Mouse (Mus musculus) embryonic facial prominence, embryonic 13.5 days (tissue): Measurements from ENCODE around the gene Fbxw21. TPM values are rescaled to one million over a fixed set of nuclear protein-coding genes. Genes with fewer than 3 reads are reported as not detected.

Experiments used
- ATAC-seq: fragments of 200-750 bp; cut with Nextera tagmentation; 2 replicates; pipeline ENCODE4 v1.8.0; 2017; ENCODE audit warnings: low read depth; ENCODE audit not compliant: insufficient number of reproducible peaks, insufficient read depth, low FRiP score, low TSS enrichment
- H3K27ac ChIP-seq: fragments of 300-500 bp; sonication (generic); 2 replicates; pipeline ENCODE4 v1.5.1; 2015; ENCODE audit warnings: moderate library complexity, mild to moderate bottlenecking, inconsistent platforms
- H3K27me3 ChIP-seq: fragments of 300-500 bp; sonication (generic); 2 replicates; pipeline ENCODE4 v1.6.1; 2015; ENCODE audit warnings: mild to moderate bottlenecking, inconsistent platforms
- H3K36me3 ChIP-seq: fragments of 300-500 bp; sonication (generic); 2 replicates; pipeline ENCODE4 v1.6.1; 2015; ENCODE audit warnings: mild to moderate bottlenecking, inconsistent platforms
- H3K4me1 ChIP-seq: fragments of 300-500 bp; sonication (generic); 2 replicates; pipeline ENCODE4 v1.6.1; 2015; ENCODE audit warnings: inconsistent platforms
- H3K4me2 ChIP-seq: fragments of 300-500 bp; sonication (generic); 2 replicates; pipeline ENCODE4 v1.6.1; 2015; ENCODE audit warnings: moderate library complexity, mild to moderate bottlenecking, inconsistent platforms
- H3K4me3 ChIP-seq: fragments of 300-500 bp; sonication (generic); 2 replicates; pipeline ENCODE4 v1.5.1; 2015; ENCODE audit warnings: mild to moderate bottlenecking, inconsistent platforms
- H3K9ac ChIP-seq: fragments of 300-500 bp; sonication (generic); 2 replicates; pipeline ENCODE4 v1.6.1; 2015; ENCODE audit warnings: mild to moderate bottlenecking, inconsistent platforms
- H3K9me3 ChIP-seq: fragments of 300-500 bp; sonication (generic); 2 replicates; pipeline ENCODE4 v1.6.1; 2016; ENCODE audit warnings: inconsistent platforms
- WGBS: fragments of 180-500 bp; shearing (Covaris S2); methylation state at CpG from one replicate; pipeline ENCODE4 v1.1.7; 2015; ENCODE audit warnings: mixed read lengths; 5-methylcytosine and 5-hydroxymethylcytosine counted together
- polyA plus RNA-seq: library from polyadenylated mRNA; unstranded; fragments of >200 nt; fragmentation: Nextera tagmentation; extraction: Ambion mirVana; gene quantifications from 2 replicates; pipeline ENCODE4 v1.2.1, GENCODE M21; 2015

The Fbxw21 gene
- polyA plus RNA-seq, 1 experiment from 2014 or later = not detected

- Histone ChIP-seq H3K9ac (peak overlapping the region; percentile 97), H3K27me3 (no peaks in the 10 kb centered on the region), H3K4me1 (peaks cover 64% of the 10 kb centered on the region), H3K27ac (peak overlapping the region; percentile 100), H3K4me2 (peak overlapping the region; percentile 81), H3K4me3 (peak overlapping the region; percentile 71), H3K36me3 (peaks cover 36% of the 10 kb centered on the region), H3K9me3 (no peaks in the 10 kb centered on the region)
- WGBS = 33% methylated on average over 5 of the region's 5 CpGs
- ATAC-seq = no peak
Measured at GRCm38 (mm10) chr9:109097831-109098230, 64.0 kb downstream of the Fbxw21 start.

DNA sequence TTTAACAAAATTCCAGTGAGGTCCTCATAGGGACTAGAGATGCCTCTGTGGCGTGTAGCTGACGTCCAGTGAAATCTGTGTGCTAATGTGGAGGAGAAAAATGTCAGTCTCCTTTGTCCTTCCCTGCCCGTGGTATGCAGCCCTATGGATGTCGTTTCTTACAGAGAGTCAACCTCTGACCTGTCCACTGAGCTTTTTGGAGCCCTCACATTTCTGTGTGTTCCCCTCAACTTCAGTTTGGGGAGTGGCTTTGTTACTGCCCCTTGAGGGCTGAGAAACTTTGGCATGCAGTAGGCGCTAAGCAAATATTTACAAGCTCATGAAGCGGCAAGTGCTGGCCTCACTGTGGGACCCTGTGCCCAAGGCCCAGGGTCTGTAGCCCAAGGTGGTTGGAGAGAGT lies 64.5 kb downstream of the Fbxw21 start:
- ATAC-seq = no peak
- H3K36me3 ChIP-seq = peaks cover 35% of the 10 kb centered on the region
- H3K4me3 ChIP-seq = peak overlapping the region; percentile 71
- H3K9ac ChIP-seq = peak overlapping the region; percentile 97
- H3K27ac ChIP-seq = peak overlapping the region; percentile 100
- peak overlapping the region; percentile 81 for H3K4me2 ChIP-seq
- peaks cover 68% of the 10 kb centered on the region for H3K4me1 ChIP-seq
- no peaks in the 10 kb centered on the region for H3K9me3 ChIP-seq
- WGBS = 30% methylated on average over 6 of the region's 6 CpGs
- H3K27me3 ChIP-seq = no peaks in the 10 kb centered on the region

GRCm38 (mm10) chr9:109096856-109097255 lies 65.0 kb downstream of the Fbxw21 start:
- peak overlapping the region; percentile 81 for H3K4me2 ChIP-seq
- no peak for ATAC-seq
- no peaks in the 10 kb centered on the region for H3K27me3 ChIP-seq
- H3K36me3 ChIP-seq = peaks cover 34% of the 10 kb centered on the region
- no peaks in the 10 kb centered on the region for H3K9me3 ChIP-seq
- 13% methylated on average over 6 of the region's 6 CpGs for WGBS
- peak overlapping the region; percentile 97 for H3K9ac ChIP-seq
- H3K27ac ChIP-seq = peak overlapping the region; percentile 100
- peak overlapping the region; percentile 71 for H3K4me3 ChIP-seq
- H3K4me1 ChIP-seq = peaks cover 66% of the 10 kb centered on the region

DNA sequence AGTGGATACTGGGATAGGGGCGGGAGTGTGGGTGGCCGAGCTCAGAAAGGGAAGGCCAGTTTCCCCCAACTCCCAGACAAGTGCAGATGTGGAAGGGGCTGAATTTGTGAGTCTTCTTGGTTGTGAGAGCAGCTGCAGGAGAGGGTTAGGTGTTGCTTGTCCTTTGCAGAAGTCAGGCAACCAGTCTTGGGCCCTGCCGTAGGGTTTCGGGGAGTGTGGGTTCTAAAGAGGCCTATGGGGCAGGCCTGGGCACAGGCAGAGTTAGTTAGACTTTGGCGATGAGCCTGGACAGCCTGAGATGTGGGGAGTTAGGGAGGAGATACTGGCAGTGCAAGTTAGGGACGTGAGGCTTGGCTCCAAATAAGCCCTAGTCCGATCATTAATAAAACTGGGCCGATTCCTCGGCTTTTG lies 65.6 kb downstream of the Fbxw21 start:
- 18% methylated on average over 9 of the region's 9 CpGs for WGBS
- no peaks in the 10 kb centered on the region for H3K9me3 ChIP-seq
- peaks cover 35% of the 10 kb centered on the region for H3K36me3 ChIP-seq
- H3K27me3 ChIP-seq = no peaks in the 10 kb centered on the region
- peak overlapping the region; percentile 71 for H3K4me3 ChIP-seq
- H3K9ac ChIP-seq = peak overlapping the region; percentile 97
- peaks cover 62% of the 10 kb centered on the region for H3K4me1 ChIP-seq
- H3K4me2 ChIP-seq = peak overlapping the region; percentile 81
- H3K27ac ChIP-seq = peak overlapping the region; percentile 100
- ATAC-seq = no peak

GRCm38 (mm10) chr9:109095137-109095982 lies 66.5 kb downstream of the Fbxw21 start, which contains the start of gene Plxnb1:
TSS of gene Plxnb1 (plus strand) at chr9:109095389.
- under 1% methylated on average over 93 of the region's 102 CpGs for WGBS
- H3K36me3 ChIP-seq = peaks cover 36% of the 10 kb centered on the region
- peak; percentile 59 for ATAC-seq
- peak within 1 kb of the TSS; percentile 81 for H3K4me2 ChIP-seq
- peak within 1 kb of the TSS; percentile 97 for H3K9ac ChIP-seq
- peak within 1 kb of the TSS; percentile 100 for H3K27ac ChIP-seq
- H3K27me3 ChIP-seq = no peaks in the 10 kb centered on the region
- H3K9me3 ChIP-seq = no peaks in the 10 kb centered on the region
- peak within 1 kb of the TSS; percentile 71 for H3K4me3 ChIP-seq
- peaks cover 59% of the 10 kb centered on the region for H3K4me1 ChIP-seq

DNA sequence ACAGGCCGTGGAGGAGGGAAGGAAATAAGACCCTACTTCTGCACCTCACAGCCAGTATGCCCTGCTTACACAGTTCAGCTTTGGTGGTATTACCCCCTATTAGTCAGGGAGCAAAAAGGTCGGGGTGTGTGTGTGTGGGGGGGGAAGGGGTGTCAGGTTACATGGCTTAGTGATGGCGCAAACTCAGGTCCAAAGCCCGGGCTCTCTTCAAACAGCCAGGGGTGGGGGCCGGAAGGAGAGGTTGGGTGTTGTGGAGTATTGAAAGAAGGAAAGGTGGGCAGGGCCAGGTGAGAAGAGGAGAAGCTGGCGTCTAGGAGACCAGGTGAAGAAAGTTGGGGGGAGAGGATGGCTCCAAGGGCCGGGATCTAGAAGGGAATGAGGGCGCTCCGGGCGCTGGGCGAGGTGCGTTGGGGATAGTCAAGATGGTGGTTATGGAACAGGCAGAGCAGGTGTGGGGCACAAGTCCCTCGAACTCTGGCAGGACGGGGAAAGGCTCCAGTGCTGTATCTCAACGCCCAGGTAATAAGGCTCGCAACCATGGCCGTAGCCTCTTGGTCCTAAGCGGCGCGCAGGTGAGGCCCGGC lies 67.2 kb downstream of the Fbxw21 start:
- peak; percentile 15 for ATAC-seq
- H3K9me3 ChIP-seq = no peaks in the 10 kb centered on the region
- H3K4me1 ChIP-seq = peaks cover 59% of the 10 kb centered on the region
- peak overlapping the region; percentile 81 for H3K4me2 ChIP-seq
- H3K9ac ChIP-seq = peak overlapping the region; percentile 97
- H3K27ac ChIP-seq = peak overlapping the region; percentile 100
- 1% methylated on average over 21 of the region's 21 CpGs for WGBS
- no peaks in the 10 kb centered on the region for H3K27me3 ChIP-seq
- H3K36me3 ChIP-seq = peaks cover 36% of the 10 kb centered on the region
- peak overlapping the region; percentile 71 for H3K4me3 ChIP-seq

GRCm38 (mm10) chr9:109093786-109094552 lies 67.9 kb downstream of the Fbxw21 start:
- Histone ChIP-seq H3K27me3 (no peaks in the 10 kb centered on the region), H3K27ac (peak overlapping the region; percentile 100), H3K4me3 (peak overlapping the region; percentile 71), H3K36me3 (peaks cover 35% of the 10 kb centered on the region), H3K9me3 (no peaks in the 10 kb centered on the region), H3K4me2 (peak overlapping the region; percentile 81), H3K4me1 (peaks cover 56% of the 10 kb centered on the region), H3K9ac (0 out of 2 replicates have a peak overlapping the region, but pooled peaks have one; percentile 97)
- WGBS = 18% methylated on average over 11 of the region's 11 CpGs
- no peak for ATAC-seq

GRCm38 (mm10) chr9:109092799-109093198 lies 69.0 kb downstream of the Fbxw21 start:
- peaks cover 35% of the 10 kb centered on the region for H3K36me3 ChIP-seq
- 33% methylated on average over 6 of the region's 6 CpGs for WGBS
- peak overlapping the region; percentile 28; the same call in 1 of the 2 replicates for H3K27ac ChIP-seq
- H3K4me2 ChIP-seq = no peak overlapping the region
- no peak for ATAC-seq
- no peaks in the 10 kb centered on the region for H3K9me3 ChIP-seq
- peaks cover 49% of the 10 kb centered on the region for H3K4me1 ChIP-seq
- no peak overlapping the region for H3K4me3 ChIP-seq
- H3K27me3 ChIP-seq = no peaks in the 10 kb centered on the region
- no peak overlapping the region for H3K9ac ChIP-seq

GRCm38 (mm10) chr9:109091802-109092201 lies 70.0 kb downstream of the Fbxw21 start:
- no peaks in the 10 kb centered on the region for H3K27me3 ChIP-seq
- no peak overlapping the region for H3K27ac ChIP-seq
- H3K4me2 ChIP-seq = no peak overlapping the region
- 83% methylated on average over 8 of the region's 8 CpGs for WGBS
- ATAC-seq = no peak
- H3K9me3 ChIP-seq = no peaks in the 10 kb centered on the region
- peaks cover 35% of the 10 kb centered on the region for H3K36me3 ChIP-seq
- peaks cover 44% of the 10 kb centered on the region for H3K4me1 ChIP-seq
- peak overlapping the region; percentile 3; the same call in 1 of the 2 replicates for H3K9ac ChIP-seq
- no peak overlapping the region for H3K4me3 ChIP-seq

GRCm38 (mm10) chr9:109090446-109090845 lies 71.4 kb downstream of the Fbxw21 start:
- no peak for ATAC-seq
- Histone ChIP-seq H3K36me3 (peaks cover 35% of the 10 kb centered on the region), H3K4me2 (no peak overlapping the region), H3K4me1 (peaks cover 37% of the 10 kb centered on the region), H3K27ac (no peak overlapping the region), H3K27me3 (no peaks in the 10 kb centered on the region), H3K9ac (no peak overlapping the region), H3K4me3 (no peak overlapping the region), H3K9me3 (no peaks in the 10 kb centered on the region)
- 67% methylated on average over 15 of the region's 15 CpGs for WGBS
